Mouse (Mus musculus) layer of hippocampus, adult 9-10 months (tissue): ENCODE measurements around the gene Sdha.

Experiments used
- DNase-seq: peaks from one replicate; pipeline ENCODE4 v3.0.0; 2022; ENCODE audit warnings: low spot score

Gene Sdha

DNA sequence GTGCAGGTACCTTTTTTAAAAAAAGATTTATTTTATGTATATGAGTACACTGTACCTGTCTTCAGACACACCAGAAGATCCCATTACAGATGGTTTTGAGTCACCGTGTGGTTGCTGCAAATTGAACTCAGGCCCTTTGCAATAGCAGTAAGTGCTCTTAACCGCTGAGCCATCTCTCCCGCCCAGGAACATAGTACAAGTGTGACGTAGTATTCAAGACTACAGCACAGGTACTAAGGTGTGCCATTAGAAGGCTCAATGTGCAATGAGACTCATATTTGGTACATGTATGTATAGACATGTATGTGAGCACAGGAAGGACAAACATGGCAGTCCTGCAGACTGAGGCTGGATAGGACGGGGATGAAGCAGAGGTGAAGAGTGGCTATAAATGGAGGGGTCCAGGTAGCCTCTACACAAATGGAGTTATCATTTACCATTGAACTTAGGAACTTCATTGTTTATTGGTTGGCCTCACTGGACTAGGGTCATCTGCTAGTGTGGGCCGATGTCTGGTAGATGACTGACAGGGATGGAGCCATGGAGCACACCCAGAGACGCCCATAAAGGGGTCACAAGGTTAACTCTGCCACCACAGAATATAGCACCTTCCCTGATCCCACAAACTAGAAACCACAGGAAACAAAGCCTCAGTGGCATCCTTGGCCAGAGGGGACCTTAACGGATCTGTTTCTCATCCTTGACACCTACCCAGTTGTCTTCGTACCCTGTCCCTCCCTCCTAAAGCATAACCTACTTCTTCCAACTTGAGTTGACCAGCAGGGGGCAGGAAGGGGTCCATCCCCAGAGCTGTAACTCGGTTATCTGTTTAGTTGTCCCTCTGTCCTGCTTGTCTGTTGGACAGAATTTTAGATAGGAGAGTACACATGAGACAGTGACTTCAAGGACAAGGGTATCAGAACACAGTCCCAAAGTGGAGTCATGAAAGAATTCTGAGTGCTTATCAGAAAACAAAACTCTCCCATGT is 47.7 kb downstream of the Sdha start:
- no peak for DNase-seq

DNA sequence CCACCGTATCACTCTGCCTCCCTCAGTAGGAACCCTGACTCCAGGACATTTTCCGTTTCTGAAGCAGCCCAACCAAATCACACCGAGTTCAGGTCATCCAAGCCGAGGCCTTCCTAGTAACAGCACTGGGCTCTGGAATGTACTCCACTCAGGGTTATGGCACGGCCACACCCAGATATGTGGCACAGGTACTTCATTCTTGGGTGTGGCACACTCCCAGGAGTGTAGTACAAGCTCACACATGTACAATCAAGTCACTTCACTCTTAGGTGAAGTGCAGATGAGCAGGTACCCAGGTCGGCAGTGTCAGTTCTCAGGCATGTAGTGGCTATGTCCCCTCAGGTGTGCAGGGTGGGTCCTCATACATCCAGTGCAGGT is 48.5 kb downstream of the Sdha start:
- DNase-seq, result no peak

GRCm38 (mm10) chr13:74300925-74301606 is 49.0 kb downstream of the Sdha start:
- DNase-seq, result peak; percentile 71

GRCm38 (mm10) chr13:74296376-74296775 is 53.7 kb downstream of the Sdha start:
- DNase-seq, result no peak

- no peak for DNase-seq
Observed at GRCm38 (mm10) chr13:74292167-74292566, 57.9 kb downstream of the Sdha start, which contains the start of gene Ahrr. Gene Ahrr, minus strand, starts transcription at chr13:74292331.

GRCm38 (mm10) chr13:74289646-74290045 is 60.4 kb downstream of the Sdha start:
- no peak for DNase-seq

DNA sequence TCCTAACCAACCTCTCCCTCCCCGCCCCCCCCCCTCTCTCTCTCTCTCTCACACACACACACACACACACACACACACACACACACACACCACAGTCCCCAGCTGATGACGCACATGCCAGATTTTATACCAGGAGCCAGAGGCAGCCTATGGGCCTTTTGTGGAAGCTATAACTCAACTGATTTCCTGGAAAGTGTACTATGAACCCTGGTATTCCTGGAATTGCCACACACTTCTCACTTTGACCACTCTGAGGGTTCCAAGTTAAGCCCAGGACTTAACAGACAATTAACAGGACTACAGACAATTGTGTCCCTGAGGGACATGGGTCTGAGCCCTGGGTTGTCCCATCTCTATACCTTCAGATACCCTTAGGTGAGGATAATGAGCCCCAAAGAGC is 67.8 kb downstream of the Sdha start:
- DNase-seq, result no peak

DNA sequence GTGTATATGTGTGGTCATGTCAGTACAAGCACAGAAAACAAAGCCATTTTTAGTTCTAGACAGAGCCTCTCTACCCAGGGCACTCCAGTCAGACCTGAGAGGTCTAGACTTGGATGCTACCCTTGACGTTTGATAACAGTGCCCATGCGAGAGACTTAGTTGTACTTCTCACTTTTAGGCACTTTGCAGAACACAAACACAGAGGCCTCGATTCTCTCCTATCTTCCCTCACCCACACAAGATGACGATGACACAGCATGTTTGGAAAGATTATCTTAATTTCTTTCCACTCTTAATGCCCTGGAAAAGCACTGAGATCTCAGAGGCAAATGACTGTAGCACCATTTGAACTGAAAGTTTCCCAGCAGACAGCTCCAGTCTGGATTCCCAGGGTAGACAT is 74.4 kb downstream of the Sdha start:
- DNase-seq, result no peak
